Mouse (Mus musculus): ENCODE data around the gene Nhlrc2.
A peak's percentile ranks its signal among the peaks of the same experiment; 100 is the strongest.

Gene Nhlrc2

GRCm38 (mm10) chr19:56621876-56622275 lies 73.8 kb downstream of the Nhlrc2 start:
- no peak for DNase-seq (ENCODE audit: low spot score in 2 of 2)

DNA sequence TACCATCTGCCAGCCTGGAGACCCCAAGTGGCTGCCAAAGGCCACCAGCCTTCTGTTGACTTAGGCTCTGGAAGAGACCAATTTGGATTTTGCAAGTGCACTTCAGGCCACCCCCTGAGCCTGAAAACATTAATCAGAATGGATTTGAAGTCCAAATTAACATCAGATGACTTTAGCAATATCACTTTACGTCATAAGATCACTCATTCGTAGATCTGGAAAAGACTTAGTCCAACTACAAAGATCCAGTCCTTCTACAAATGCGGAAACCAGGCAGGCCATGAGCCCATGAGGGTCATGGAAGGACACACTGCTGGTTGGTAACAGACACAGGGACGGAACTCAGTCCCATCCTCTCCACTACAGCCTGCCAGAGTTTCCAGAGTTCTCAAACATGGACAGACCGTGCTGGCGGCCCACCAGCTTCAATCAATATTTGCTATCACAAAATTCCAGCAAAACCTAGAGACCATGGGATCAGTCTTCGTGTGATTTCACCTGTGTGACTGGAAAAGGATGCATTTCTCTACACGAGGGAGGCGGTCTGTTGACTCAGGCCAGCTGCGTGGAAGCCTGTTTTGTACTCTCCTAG lies 79.9 kb downstream of the Nhlrc2 start:
- DNase-seq (ENCODE audit: low spot score in 2 of 2): no peak

DNA sequence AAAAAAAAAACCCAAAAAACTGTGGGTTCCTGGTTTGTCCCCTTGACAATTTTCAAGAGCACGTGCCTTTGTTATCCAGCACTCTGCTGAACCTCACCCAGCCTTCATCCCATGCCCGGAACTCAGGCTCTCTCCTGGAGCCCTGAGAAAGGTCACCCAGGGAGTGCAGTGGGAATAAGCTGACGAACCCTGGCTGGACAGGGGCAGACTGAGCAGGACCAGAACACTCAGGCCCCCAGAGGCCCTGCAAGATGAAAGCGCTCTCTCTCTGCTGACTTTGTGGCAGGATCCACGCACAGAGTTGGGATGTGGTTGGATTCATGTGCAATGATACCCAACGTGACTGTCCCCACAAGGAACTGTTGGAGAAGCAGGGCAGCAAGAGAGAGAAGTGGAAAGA lies 81.6 kb downstream of the Nhlrc2 start:
- no peak for DNase-seq (ENCODE audit: low spot score in 2 of 2)

- DNase-seq (ENCODE audit: low spot score in 2 of 2): no peak
These were observed 83.0 kb downstream of the Nhlrc2 start for GRCm38 (mm10) chr19:56631017-56631416.

GRCm38 (mm10) chr19:56631451-56631901 lies 83.4 kb downstream of the Nhlrc2 start:
- no peak for DNase-seq (ENCODE audit: low spot score in 2 of 2)

GRCm38 (mm10) chr19:56637035-56637683 lies 89.1 kb downstream of the Nhlrc2 start:
- DNase-seq (ENCODE audit: low spot score in 2 of 2): no peak

- DNase-seq (ENCODE audit: low spot score in 2 of 2): no peak
These were observed 89.6 kb downstream of the Nhlrc2 start for GRCm38 (mm10) chr19:56637684-56638049.

DNA sequence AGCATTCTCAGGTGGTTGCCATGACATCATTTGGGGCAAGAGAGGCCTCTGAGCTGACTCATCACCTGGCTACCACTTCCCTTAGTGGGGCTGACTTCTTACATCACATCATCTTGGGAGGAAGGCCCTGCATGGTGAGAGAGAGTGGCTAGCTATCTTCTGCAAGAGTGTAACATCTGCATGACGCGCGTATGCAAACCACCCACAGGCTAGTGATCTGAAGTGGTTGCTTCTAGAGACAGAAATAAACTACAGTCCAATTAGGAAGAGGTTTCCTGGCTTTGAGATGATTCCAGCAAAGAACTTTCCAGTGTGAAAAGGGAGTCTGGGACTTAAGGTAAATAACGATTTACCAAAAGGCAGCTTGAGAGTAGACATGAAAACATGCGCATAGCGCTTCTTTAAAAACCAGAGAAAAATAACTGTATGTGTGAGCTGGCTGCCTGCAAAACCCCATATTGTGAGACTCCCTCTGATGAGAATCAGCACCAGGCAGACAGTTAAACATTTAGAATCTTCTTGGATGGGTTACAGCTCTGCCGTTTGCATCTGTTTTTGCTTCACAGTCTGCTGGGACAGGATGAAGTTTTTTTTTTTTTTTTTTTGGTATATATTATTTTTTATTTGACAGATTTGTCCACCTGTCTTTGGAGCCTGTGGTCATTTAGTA lies 99.5 kb downstream of the Nhlrc2 start:
- peak in 1 of 2 experiments; percentile 1 for DNase-seq (ENCODE audit: low spot score in 2 of 2)

GRCm38 (mm10) chr19:56651262-56651661 lies 103.2 kb downstream of the Nhlrc2 start:
- DNase-seq (ENCODE audit: low spot score in 2 of 2): no peak

- no peak for DNase-seq (ENCODE audit: low spot score in 2 of 2)
These were observed 104.2 kb downstream of the Nhlrc2 start for GRCm38 (mm10) chr19:56652034-56652962.
